Mouse (Mus musculus): ENCODE measurements around the gene Prkn.

Prkn gene

GRCm38 (mm10) chr17:11767301-11767700, 927.1 kb downstream of the Prkn start:
- DNase-seq = no peak

- DNase-seq = no peak
Measured at GRCm38 (mm10) chr17:11768345-11768744, 928.2 kb downstream of the Prkn start.

GRCm38 (mm10) chr17:11768971-11769370, 928.8 kb downstream of the Prkn start:
- DNase-seq = no peak

DNA sequence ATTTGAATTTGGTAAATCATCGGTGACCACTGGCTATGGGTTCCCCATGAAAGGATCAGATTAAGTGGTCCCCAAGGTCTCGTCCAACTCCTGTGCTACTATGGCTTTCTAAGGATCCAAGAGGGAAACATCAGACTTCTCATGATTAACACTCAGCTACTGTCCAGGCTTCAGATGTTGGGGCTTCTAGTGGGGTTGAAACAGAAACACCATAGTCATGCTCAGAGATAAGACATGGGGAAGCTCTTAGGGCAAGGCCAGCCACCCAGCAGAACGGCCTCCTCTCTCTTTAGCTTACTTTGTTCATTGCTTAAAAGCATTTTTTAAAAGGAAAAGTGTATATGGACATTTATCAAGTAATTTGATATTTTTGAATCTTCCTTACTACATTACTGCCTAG, 929.3 kb downstream of the Prkn start:
- no peak for DNase-seq

GRCm38 (mm10) chr17:11779547-11779946, 939.4 kb downstream of the Prkn start:
- DNase-seq = no peak

DNA sequence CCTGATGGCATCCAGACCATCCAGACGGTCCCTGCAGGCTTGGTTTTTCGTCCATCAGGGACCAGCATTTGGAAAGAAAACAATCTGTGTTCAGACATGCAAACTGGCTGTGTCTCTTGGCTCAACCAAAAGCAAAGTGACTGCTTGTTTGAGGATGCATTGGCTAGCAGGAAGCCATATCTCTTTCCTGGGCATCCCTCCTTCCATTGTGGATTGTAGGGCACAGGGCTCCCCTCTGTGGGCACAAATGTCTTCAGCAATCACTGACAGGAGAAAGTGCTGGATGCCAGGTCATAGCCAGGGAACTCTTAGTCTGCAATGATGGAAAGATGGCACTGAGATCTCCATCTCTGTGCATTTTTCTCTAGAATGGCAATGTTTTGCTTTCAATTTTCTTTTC, 939.8 kb downstream of the Prkn start:
- DNase-seq = no peak

DNA sequence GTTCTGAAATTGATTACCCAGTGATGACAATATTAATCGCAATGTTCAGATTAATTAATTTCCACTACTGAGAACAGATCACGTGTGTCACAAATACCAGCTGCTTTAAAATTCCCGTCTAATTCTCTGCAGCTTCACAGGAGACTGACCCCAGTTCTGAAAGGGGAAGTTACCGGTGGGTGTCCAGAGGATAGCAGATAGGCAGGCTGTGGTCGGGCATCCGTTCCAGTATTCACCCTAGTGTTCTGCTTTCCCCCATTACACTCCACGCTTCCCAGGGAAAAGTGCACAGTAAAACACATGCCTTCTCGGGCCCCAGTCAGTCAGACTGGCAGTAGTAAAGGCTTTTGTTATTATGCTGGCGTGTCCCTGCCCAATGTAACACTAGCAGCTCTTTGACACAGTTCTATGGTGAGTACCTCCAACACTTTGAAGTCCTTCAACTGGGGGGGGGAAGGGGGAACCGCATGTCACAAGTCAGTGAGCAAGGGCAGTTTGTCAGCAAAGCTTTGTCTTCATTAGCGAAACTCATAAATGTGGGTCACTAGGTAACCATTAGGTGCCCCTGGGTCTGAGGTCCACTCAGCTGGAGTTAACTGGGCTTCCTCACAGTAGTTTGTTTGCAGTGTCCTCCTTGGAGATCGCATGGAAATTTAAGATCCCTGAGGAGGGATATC, 940.8 kb downstream of the Prkn start:
- no peak for DNase-seq

DNA sequence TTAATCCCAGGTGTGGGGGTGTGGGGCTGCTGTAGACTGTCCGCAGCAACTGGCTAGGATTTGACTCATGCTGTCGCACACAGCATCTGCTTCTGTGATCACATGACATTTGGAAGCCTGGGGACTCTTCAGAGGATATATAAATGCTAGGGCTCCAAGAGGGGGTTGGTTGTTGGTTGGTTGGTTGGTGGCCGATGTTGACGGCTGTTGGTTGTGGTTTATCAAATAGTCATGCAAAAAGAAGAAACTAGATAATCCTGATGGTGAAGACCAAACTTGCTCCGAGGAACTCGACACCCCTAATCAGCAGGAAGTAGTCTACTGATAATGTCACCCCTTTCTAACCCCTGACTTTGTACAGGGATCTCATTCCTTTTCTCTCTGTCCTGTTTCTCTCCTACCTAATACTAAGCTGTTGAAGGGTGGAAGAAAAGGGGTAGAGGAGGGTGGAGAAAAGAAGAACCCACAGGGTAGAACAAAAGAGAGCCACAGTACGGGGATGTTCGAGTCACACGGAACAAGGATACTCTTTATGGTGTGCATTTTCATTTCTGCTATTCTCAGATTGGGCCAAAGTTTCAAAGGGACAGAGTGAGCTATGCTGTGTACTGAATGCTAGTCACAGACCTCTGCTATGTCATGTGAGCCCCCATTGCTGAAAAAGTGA, 948.2 kb downstream of the Prkn start:
- no peak for DNase-seq

- no peak for DNase-seq
Measured at GRCm38 (mm10) chr17:11795979-11796378, 955.8 kb downstream of the Prkn start.

- DNase-seq = no peak
Measured at GRCm38 (mm10) chr17:11801226-11801625, 961.0 kb downstream of the Prkn start.

GRCm38 (mm10) chr17:11807280-11807679, 967.1 kb downstream of the Prkn start:
- DNase-seq = no peak

DNA sequence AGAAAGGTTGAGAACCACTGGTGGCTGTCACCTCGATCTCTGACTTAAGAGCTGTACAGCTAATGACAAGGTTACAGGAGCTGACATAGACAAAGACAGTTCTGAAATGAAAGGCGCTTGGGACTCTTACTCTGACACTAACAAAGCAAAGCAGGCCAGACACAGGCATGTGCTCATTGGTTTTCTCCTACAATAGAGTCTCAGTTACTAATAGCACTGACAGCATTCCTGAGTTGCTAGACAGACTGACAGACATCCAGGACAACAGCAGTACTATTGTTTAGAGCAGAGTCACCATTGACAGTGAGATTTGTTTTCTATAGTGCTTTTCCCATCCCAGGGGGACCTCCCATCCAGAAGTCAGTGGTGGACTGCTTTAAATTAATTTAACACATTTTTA, 977.7 kb downstream of the Prkn start:
- DNase-seq = no peak

GRCm38 (mm10) chr17:11819506-11819905, 979.3 kb downstream of the Prkn start:
- no peak for DNase-seq

- no peak for DNase-seq
Measured at GRCm38 (mm10) chr17:11820757-11821156, 980.6 kb downstream of the Prkn start.

DNA sequence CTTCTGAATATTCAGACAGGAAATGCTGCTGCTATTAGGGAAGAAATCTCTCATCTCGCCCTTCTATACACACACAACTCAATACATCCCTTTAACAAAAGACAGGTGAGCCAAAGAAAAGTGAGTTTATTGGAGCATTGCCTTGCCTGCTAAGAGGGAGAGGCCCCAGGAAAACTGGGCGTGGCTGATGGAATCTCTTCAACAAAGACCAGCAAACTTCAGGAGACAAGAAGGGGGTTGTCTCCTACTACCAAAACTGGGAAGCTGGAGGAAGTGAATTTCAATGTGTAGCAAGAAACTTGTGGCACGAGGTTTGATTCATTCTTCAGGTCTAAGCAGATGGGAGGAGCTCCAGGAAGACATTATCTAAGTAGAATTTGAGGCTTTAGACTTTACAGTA, 989.3 kb downstream of the Prkn start:
- DNase-seq = no peak

DNA sequence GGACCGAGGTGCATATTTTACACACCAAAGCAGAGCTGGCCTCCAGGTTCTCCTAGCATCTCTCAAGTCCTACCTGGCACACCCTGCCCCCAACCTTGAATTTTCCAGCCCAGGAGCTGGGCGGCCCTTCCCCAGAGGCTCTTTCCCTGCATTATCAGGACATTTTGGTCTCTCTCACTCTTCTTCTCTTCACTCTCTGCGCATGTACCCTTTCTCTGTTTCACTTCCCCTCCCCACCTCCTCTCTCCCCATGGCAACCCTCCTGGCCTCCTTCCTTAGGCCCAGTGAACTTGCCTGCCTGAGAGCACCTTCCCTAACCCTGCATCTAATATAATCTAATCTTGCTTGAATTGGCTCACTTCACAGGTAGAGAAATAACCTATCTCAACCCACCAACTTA, 996.9 kb downstream of the Prkn start:
- DNase-seq = no peak

DNA sequence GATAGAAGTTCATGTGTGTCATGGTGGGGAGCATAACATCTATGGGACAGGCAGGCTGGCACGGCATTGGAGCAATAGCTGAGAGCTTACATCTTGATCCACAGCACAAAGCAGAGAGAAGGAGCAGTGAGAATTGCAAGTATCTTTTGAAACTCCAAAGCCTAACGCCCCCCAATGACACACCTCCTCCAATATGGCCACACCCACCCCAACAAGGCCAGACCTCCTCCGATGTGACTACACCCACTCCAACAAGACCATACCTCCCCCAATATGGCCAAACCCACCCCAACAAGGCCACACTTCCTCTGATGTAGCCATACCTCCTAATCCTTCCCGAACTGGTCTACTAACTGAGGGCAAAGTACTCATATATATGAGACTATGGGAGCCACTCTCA, 1004.3 kb downstream of the Prkn start:
- no peak for DNase-seq

DNA sequence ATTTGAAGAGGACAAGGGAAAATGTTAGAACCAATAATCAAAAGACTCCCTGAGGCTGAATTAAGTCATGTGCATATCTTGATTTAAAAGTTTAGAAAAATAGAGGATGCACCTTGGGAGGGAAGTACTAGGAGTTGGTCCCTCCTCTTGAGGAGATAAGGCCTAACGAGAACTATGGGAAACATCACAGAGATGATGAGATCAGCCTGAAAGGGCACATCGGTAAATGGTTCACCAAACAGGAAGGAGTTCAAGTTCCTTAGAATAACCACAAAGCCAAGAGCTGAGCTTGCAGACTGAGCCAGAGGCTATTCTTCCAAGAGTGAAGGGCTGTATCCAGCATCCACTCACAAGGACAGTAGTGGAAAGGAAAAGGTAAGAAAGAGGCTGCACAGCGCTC, 1004.8 kb downstream of the Prkn start:
- no peak for DNase-seq

- no peak for DNase-seq
Measured at GRCm38 (mm10) chr17:11845506-11845905, 1005.3 kb downstream of the Prkn start.

GRCm38 (mm10) chr17:11854571-11854970, 1014.4 kb downstream of the Prkn start:
- DNase-seq = no peak

GRCm38 (mm10) chr17:11858772-11859405, 1018.7 kb downstream of the Prkn start:
- no peak for DNase-seq

- DNase-seq = no peak
Measured at GRCm38 (mm10) chr17:11861178-11861577, 1021.0 kb downstream of the Prkn start.

- DNase-seq = no peak
Measured at GRCm38 (mm10) chr17:11862360-11862759, 1022.2 kb downstream of the Prkn start.

GRCm38 (mm10) chr17:11863017-11863416, 1022.8 kb downstream of the Prkn start:
- DNase-seq = no peak

All from right cerebral cortex, postnatal 4 days (tissue).